Mouse (Mus musculus) thymus, adult 2 months (tissue): ENCODE results near the gene Zfp420.

Experiments
- CTCF ChIP-seq: fragments of 200-500 bp; IDR thresholded peaks from 2 replicates; pipeline ENCODE4 v1.5.1; 2012; ENCODE audit warnings: mild to moderate bottlenecking, control low read depth, low read length, moderate library complexity, borderline replicate concordance; ENCODE audit not compliant: control insufficient read depth, poor library complexity, insufficient read depth; ENCODE audit errors: extremely low read depth
- POLR2A ChIP-seq: fragments of 200-500 bp; IDR thresholded peaks from 2 replicates; pipeline ENCODE4 v1.6.1; 2012; ENCODE audit warnings: mild to moderate bottlenecking, low read length, control low read depth, moderate library complexity; ENCODE audit not compliant: control insufficient read depth, poor library complexity, insufficient read depth; ENCODE audit errors: extremely low read depth

- no peak for TF ChIP-seq CTCF
- TF ChIP-seq POLR2A: no peak
Measured at GRCm38 (mm10) chr7:29842105-29842504, 17.7 kb upstream of the Zfp420 start.
